Mouse (Mus musculus): ENCODE measurements around the gene Tacr1.
A peak's percentile ranks its signal among the peaks of the same experiment; 100 is the strongest.

The Tacr1 gene

GRCm38 (mm10) chr6:82528631-82529030 lies 126.5 kb downstream of the Tacr1 start:
- DNase-seq: no peak

GRCm38 (mm10) chr6:82536641-82537040 lies 134.5 kb downstream of the Tacr1 start:
- DNase-seq: no peak

- no peak for DNase-seq
Observed at GRCm38 (mm10) chr6:82549270-82549669, 147.1 kb downstream of the Tacr1 start.

GRCm38 (mm10) chr6:82575445-82575844 lies 173.3 kb downstream of the Tacr1 start:
- DNase-seq: no peak

- no peak for DNase-seq
Observed at GRCm38 (mm10) chr6:82585396-82585795, 183.3 kb downstream of the Tacr1 start.

- no peak for DNase-seq
Observed at GRCm38 (mm10) chr6:82589387-82589786, 187.3 kb downstream of the Tacr1 start.

- no peak for DNase-seq
Observed at GRCm38 (mm10) chr6:82595461-82596090, 193.4 kb downstream of the Tacr1 start.

- no peak for DNase-seq
Observed at GRCm38 (mm10) chr6:82603228-82603627, 201.1 kb downstream of the Tacr1 start.

GRCm38 (mm10) chr6:82603665-82604064 lies 201.5 kb downstream of the Tacr1 start:
- DNase-seq: peak in 1 of 2 experiments; percentile 6

GRCm38 (mm10) chr6:82604791-82605190 lies 202.7 kb downstream of the Tacr1 start:
- no peak for DNase-seq

- DNase-seq: no peak
Observed at GRCm38 (mm10) chr6:82608756-82609155, 206.6 kb downstream of the Tacr1 start.

- DNase-seq: no peak
Observed at GRCm38 (mm10) chr6:82609339-82609926, 207.3 kb downstream of the Tacr1 start.
